Mouse (Mus musculus): ENCODE data around the gene Gm3476.
A peak's percentile ranks its signal among the peaks of the same experiment; 100 is the strongest.
"Not testable (repeated sequence)": the region's sequence is repeated elsewhere in the genome, so short reads cannot be mapped to it uniquely, and the experiment has no call there.

The Gm3476 gene

GRCm38 (mm10) chr14:6125707-6126106, at the start of gene Gm3476:
Gene Gm3476, minus strand, starts transcription at chr14:6125807.
- DNase-seq (ENCODE audit: low spot score in 2 of 2), result not testable (repeated sequence)

- DNase-seq (ENCODE audit: low spot score in 2 of 2), result not testable (repeated sequence)
Observed at GRCm38 (mm10) chr14:6163538-6163937, 37.9 kb upstream of the Gm3476 start.

GRCm38 (mm10) chr14:6161085-6161484, 35.5 kb upstream of the Gm3476 start:
- not testable (repeated sequence) for DNase-seq (ENCODE audit: low spot score in 2 of 2)

- peak; percentile 17 to 48 for DNase-seq (ENCODE audit: low spot score in 2 of 2)
Observed at GRCm38 (mm10) chr14:6108272-6108925, 17.2 kb downstream of the Gm3476 start, which contains the start of gene Gm3468. Gene Gm3468, minus strand, starts transcription at chr14:6108665.

- not testable (repeated sequence) for DNase-seq (ENCODE audit: low spot score in 2 of 2)
Observed at GRCm38 (mm10) chr14:6107500-6107899, 18.1 kb downstream of the Gm3476 start.

- DNase-seq (ENCODE audit: low spot score in 2 of 2), result not testable (repeated sequence)
Observed at GRCm38 (mm10) chr14:6093842-6094241, 31.8 kb downstream of the Gm3476 start, which contains the start of gene Gm8206. Gene Gm8206, minus strand, starts transcription at chr14:6093942.

- DNase-seq (ENCODE audit: low spot score in 2 of 2), result not testable (repeated sequence)
Observed at GRCm38 (mm10) chr14:6058167-6058566, 67.4 kb downstream of the Gm3476 start, which contains the start of gene Gm6337. Gene Gm6337, minus strand, starts transcription at chr14:6058267.

Measured in frontal cortex, postnatal 10 days (tissue).